Mouse (Mus musculus): ENCODE results near the gene Plekha8.

- TF ChIP-seq HCFC1 (IDR thresholded peaks at IDR 0.05; ENCODE audit: borderline replicate concordance, insufficient read depth, low read length) (no peak), ZC3H11A (IDR thresholded peaks at IDR 0.05; ENCODE audit: borderline replicate concordance, low read depth, low read length) (no peak), CHD2 (IDR thresholded peaks at IDR 0.05; ENCODE audit: low read depth, low read length) (no peak)
These were observed 94.8 kb downstream of the Plekha8 start for GRCm38 (mm10) chr6:54689686-54690085.
